Mouse (Mus musculus): ENCODE results near the gene Kdm5c. TPM values are rescaled to one million over a fixed set of nuclear protein-coding genes. Genes with fewer than 3 reads are reported as not detected.
"Not testable (repeated sequence)": the region's sequence is repeated elsewhere in the genome, so short reads cannot be mapped to it uniquely, and the experiment has no call there.

Kdm5c gene
- polyA plus RNA-seq, 1 experiment from 2014 or later = 40.6 TPM

- Histone ChIP-seq H3K4me2 (no peak overlapping the region), H3K27me3 (replicated peaks; ENCODE audit: control insufficient read depth, insufficient read depth, low read length) (no peaks in the 10 kb centered on the region), H3K4me1 (replicated peaks; ENCODE audit: control insufficient read depth, insufficient read depth, low read length) (0 out of 2 replicates have a peak, but pooled peaks cover 2% of the 10 kb centered on the region), H3K27ac (ENCODE audit: low read depth, low read length) (no peak overlapping the region; the same call in 1 of the 2 replicates), H3K9me3 (ENCODE audit: control insufficient read depth, low read length) (no peaks in the 10 kb centered on the region), H3K4me3 (ENCODE audit: low read depth, low read length) (no peak overlapping the region), H3K36me3 (ENCODE audit: control insufficient read depth, insufficient read depth, low read length) (peaks cover 43% of the 10 kb centered on the region), H3K9ac (ENCODE audit: low read depth, low read length) (no peak overlapping the region)
- WGBS = 73% methylated on average over 2 of the region's 2 CpGs
- DNase-seq (ENCODE audit: low spot score) (no peak), ATAC-seq (replicated peaks; ENCODE audit: low FRiP score) (peak; percentile 83)
Measured at GRCm38 (mm10) chrX:152244492-152245189, 11.8 kb downstream of the Kdm5c start.

GRCm38 (mm10) chrX:152271189-152271588 lies 38.4 kb downstream of the Kdm5c start:
- no peak overlapping the region for H3K4me2 ChIP-seq
- H3K9ac ChIP-seq (ENCODE audit: low read depth, low read length) = no peak overlapping the region
- no peaks in the 10 kb centered on the region for H3K9me3 ChIP-seq (ENCODE audit: control insufficient read depth, low read length)
- no peaks in the 10 kb centered on the region for H3K4me1 ChIP-seq (replicated peaks; ENCODE audit: control insufficient read depth, insufficient read depth, low read length)
- H3K27me3 ChIP-seq (replicated peaks; ENCODE audit: control insufficient read depth, insufficient read depth, low read length) = no peaks in the 10 kb centered on the region
- ATAC-seq (replicated peaks; ENCODE audit: low FRiP score) (no peak), DNase-seq (ENCODE audit: low spot score) (no peak)
- H3K27ac ChIP-seq (ENCODE audit: low read depth, low read length) = no peak overlapping the region
- 94% methylated on average over 11 of the region's 11 CpGs for WGBS
- no peak overlapping the region for H3K4me3 ChIP-seq (ENCODE audit: low read depth, low read length)
- H3K36me3 ChIP-seq (ENCODE audit: control insufficient read depth, insufficient read depth, low read length) = peaks cover 61% of the 10 kb centered on the region

- Histone ChIP-seq H3K9ac (ENCODE audit: low read depth, low read length) (no peak overlapping the region), H3K9me3 (ENCODE audit: control insufficient read depth, low read length) (no peaks in the 10 kb centered on the region), H3K4me1 (replicated peaks; ENCODE audit: control insufficient read depth, insufficient read depth, low read length) (no peaks in the 10 kb centered on the region), H3K4me2 (no peak overlapping the region), H3K27me3 (replicated peaks; ENCODE audit: control insufficient read depth, insufficient read depth, low read length) (no peaks in the 10 kb centered on the region), H3K4me3 (ENCODE audit: low read depth, low read length) (no peak overlapping the region), H3K36me3 (ENCODE audit: control insufficient read depth, insufficient read depth, low read length) (peaks cover 7% of the 10 kb centered on the region; the same call in 1 of the 2 replicates), H3K27ac (ENCODE audit: low read depth, low read length) (no peak overlapping the region)
- ATAC-seq (replicated peaks; ENCODE audit: low FRiP score) (no peak), DNase-seq (ENCODE audit: low spot score) (no peak)
- 84% methylated on average over 6 of the region's 6 CpGs for WGBS
Measured at GRCm38 (mm10) chrX:152279384-152279783, 46.6 kb downstream of the Kdm5c start.

- no peak overlapping the region for H3K27ac ChIP-seq (ENCODE audit: low read depth, low read length)
- H3K36me3 ChIP-seq (ENCODE audit: control insufficient read depth, insufficient read depth, low read length) = no peaks in the 10 kb centered on the region
- 70% methylated on average over 3 of the region's 3 CpGs for WGBS
- no peak overlapping the region for H3K4me3 ChIP-seq (ENCODE audit: low read depth, low read length)
- DNase-seq (ENCODE audit: low spot score) (no peak), ATAC-seq (replicated peaks; ENCODE audit: low FRiP score) (no peak)
- no peak overlapping the region for H3K4me2 ChIP-seq
- H3K4me1 ChIP-seq (replicated peaks; ENCODE audit: control insufficient read depth, insufficient read depth, low read length) = no peaks in the 10 kb centered on the region
- no peak overlapping the region for H3K9ac ChIP-seq (ENCODE audit: low read depth, low read length)
- H3K27me3 ChIP-seq (replicated peaks; ENCODE audit: control insufficient read depth, insufficient read depth, low read length) = no peaks in the 10 kb centered on the region
- no peaks in the 10 kb centered on the region for H3K9me3 ChIP-seq (ENCODE audit: control insufficient read depth, low read length)
Measured at GRCm38 (mm10) chrX:152284746-152285145, 51.9 kb downstream of the Kdm5c start.

- not testable (repeated sequence) for H3K9me3 ChIP-seq (ENCODE audit: control insufficient read depth, low read length); H3K27me3 ChIP-seq (replicated peaks; ENCODE audit: control insufficient read depth, insufficient read depth, low read length); H3K4me2 ChIP-seq; H3K27ac ChIP-seq (ENCODE audit: low read depth, low read length); H3K4me1 ChIP-seq (replicated peaks; ENCODE audit: control insufficient read depth, insufficient read depth, low read length); ATAC-seq (replicated peaks; ENCODE audit: low FRiP score); H3K9ac ChIP-seq (ENCODE audit: low read depth, low read length); DNase-seq (ENCODE audit: low spot score); H3K36me3 ChIP-seq (ENCODE audit: control insufficient read depth, insufficient read depth, low read length); H3K4me3 ChIP-seq (ENCODE audit: low read depth, low read length)
- WGBS = 48% methylated on average over 1 of the region's 1 CpGs
Measured at GRCm38 (mm10) chrX:152287026-152287425, 54.2 kb downstream of the Kdm5c start.

- Histone ChIP-seq H3K4me1 (replicated peaks; ENCODE audit: control insufficient read depth, insufficient read depth, low read length) (no peaks in the 10 kb centered on the region), H3K27me3 (replicated peaks; ENCODE audit: control insufficient read depth, insufficient read depth, low read length) (peaks cover 2% of the 10 kb centered on the region; the same call in 1 of the 2 replicates), H3K9me3 (ENCODE audit: control insufficient read depth, low read length) (no peaks in the 10 kb centered on the region), H3K4me2 (no peak overlapping the region), H3K36me3 (ENCODE audit: control insufficient read depth, insufficient read depth, low read length) (no peaks in the 10 kb centered on the region), H3K27ac (ENCODE audit: low read depth, low read length) (peak overlapping the region; percentile 30; the same call in 1 of the 2 replicates), H3K9ac (ENCODE audit: low read depth, low read length) (no peak overlapping the region), H3K4me3 (ENCODE audit: low read depth, low read length) (no peak overlapping the region)
- ATAC-seq (replicated peaks; ENCODE audit: low FRiP score) (no peak), DNase-seq (ENCODE audit: low spot score) (no peak)
- WGBS = 66% methylated on average over 2 of the region's 2 CpGs
Measured at GRCm38 (mm10) chrX:152306224-152306623, 73.4 kb downstream of the Kdm5c start.

GRCm38 (mm10) chrX:152307371-152307770 lies 74.6 kb downstream of the Kdm5c start:
- Histone ChIP-seq H3K27ac (ENCODE audit: low read depth, low read length) (peak overlapping the region; percentile 48; the same call in 1 of the 2 replicates), H3K4me3 (ENCODE audit: low read depth, low read length) (no peak overlapping the region), H3K9me3 (ENCODE audit: control insufficient read depth, low read length) (no peaks in the 10 kb centered on the region), H3K4me1 (replicated peaks; ENCODE audit: control insufficient read depth, insufficient read depth, low read length) (no peaks in the 10 kb centered on the region), H3K27me3 (replicated peaks; ENCODE audit: control insufficient read depth, insufficient read depth, low read length) (no peaks in the 10 kb centered on the region), H3K4me2 (no peak overlapping the region), H3K9ac (ENCODE audit: low read depth, low read length) (no peak overlapping the region), H3K36me3 (ENCODE audit: control insufficient read depth, insufficient read depth, low read length) (no peaks in the 10 kb centered on the region)
- peak; percentile 99 for ATAC-seq (replicated peaks; ENCODE audit: low FRiP score)
- no peak for DNase-seq (ENCODE audit: low spot score)

- peak; percentile 81 for ATAC-seq (replicated peaks; ENCODE audit: low FRiP score)
- 57% methylated on average over 2 of the region's 2 CpGs for WGBS
- no peaks in the 10 kb centered on the region for H3K9me3 ChIP-seq (ENCODE audit: control insufficient read depth, low read length)
Measured at GRCm38 (mm10) chrX:152307942-152308341, 75.1 kb downstream of the Kdm5c start.

GRCm38 (mm10) chrX:152320535-152320934 lies 87.7 kb downstream of the Kdm5c start:
- no peak for DNase-seq (ENCODE audit: low spot score)
- H3K9ac ChIP-seq (ENCODE audit: low read depth, low read length) = no peak overlapping the region
- whole genome bisulfite sequencing = 71% methylated on average over 4 of the region's 4 CpGs
- no peak overlapping the region for H3K27ac ChIP-seq (ENCODE audit: low read depth, low read length)
- H3K27me3 ChIP-seq (replicated peaks; ENCODE audit: control insufficient read depth, insufficient read depth, low read length) = peaks cover 5% of the 10 kb centered on the region
- H3K4me3 ChIP-seq (ENCODE audit: low read depth, low read length) = no peak overlapping the region
- no peak overlapping the region for H3K4me2 ChIP-seq
- H3K4me1 ChIP-seq (replicated peaks; ENCODE audit: control insufficient read depth, insufficient read depth, low read length) = peaks cover 3% of the 10 kb centered on the region; the same call in 1 of the 2 replicates
- no peaks in the 10 kb centered on the region; the same call in 1 of the 2 replicates for H3K36me3 ChIP-seq (ENCODE audit: control insufficient read depth, insufficient read depth, low read length)
- no peaks in the 10 kb centered on the region for H3K9me3 ChIP-seq (ENCODE audit: control insufficient read depth, low read length)
- no peak for ATAC-seq (replicated peaks; ENCODE audit: low FRiP score)

More at GRCm38 (mm10) chrX:152307942-152308341, 75.1 kb downstream of the Kdm5c start:
- Histone ChIP-seq H3K36me3 (ENCODE audit: control insufficient read depth, insufficient read depth, low read length) (no peaks in the 10 kb centered on the region), H3K9ac (ENCODE audit: low read depth, low read length) (no peak overlapping the region), H3K27me3 (replicated peaks; ENCODE audit: control insufficient read depth, insufficient read depth, low read length) (no peaks in the 10 kb centered on the region), H3K4me2 (no peak overlapping the region), H3K27ac (ENCODE audit: low read depth, low read length) (peak overlapping the region; percentile 48; the same call in 1 of the 2 replicates), H3K4me3 (ENCODE audit: low read depth, low read length) (no peak overlapping the region), H3K4me1 (replicated peaks; ENCODE audit: control insufficient read depth, insufficient read depth, low read length) (no peaks in the 10 kb centered on the region)
- DNase-seq (ENCODE audit: low spot score) = no peak
